Mouse (Mus musculus) hindbrain, postnatal 0 days (tissue): ENCODE results near the gene Hebp1. TPM values are rescaled to one million over a fixed set of nuclear protein-coding genes. Genes with fewer than 3 reads are reported as not detected.

Experiments used
- ATAC-seq: fragments of 200-750 bp; cut with Nextera tagmentation; 2 replicates; pipeline ENCODE4 v1.8.0; 2017; ENCODE audit warnings: mild to moderate bottlenecking, moderate TSS enrichment, moderate library complexity
- DNase-seq: peaks from one replicate; pipeline ENCODE4 v3.0.0-alpha.2; 2015; ENCODE audit warnings: low spot score
- H3K27ac ChIP-seq: fragments of 300-500 bp; sonication (generic); 2 replicates; pipeline ENCODE4 v1.5.1; 2014; ENCODE audit warnings: mild to moderate bottlenecking
- H3K27me3 ChIP-seq: fragments of 300-500 bp; sonication (generic); 2 replicates; pipeline ENCODE4 v1.6.1; 2014; ENCODE audit warnings: low read length, mixed read lengths; ENCODE audit not compliant: insufficient read depth
- H3K36me3 ChIP-seq: fragments of 300-500 bp; sonication (generic); 2 replicates; pipeline ENCODE4 v1.6.1; 2014; ENCODE audit warnings: low read length, mixed read lengths; ENCODE audit not compliant: insufficient read depth
- H3K4me1 ChIP-seq: fragments of 300-500 bp; sonication (generic); 2 replicates; pipeline ENCODE4 v1.6.1; 2014; ENCODE audit warnings: antibody characterized with exemption, low read length, mixed read lengths; ENCODE audit not compliant: insufficient read depth
- H3K4me2 ChIP-seq: fragments of 300-500 bp; sonication (generic); 2 replicates; pipeline ENCODE4 v1.6.1; 2014; ENCODE audit warnings: low read depth, mild to moderate bottlenecking, low read length, moderate library complexity, mixed read lengths
- H3K4me3 ChIP-seq: fragments of 300-500 bp; sonication (generic); 2 replicates; pipeline ENCODE4 v1.5.1; 2014; ENCODE audit warnings: low read length
- H3K9ac ChIP-seq: fragments of 300-500 bp; sonication (generic); replicated peaks from 2 replicates; pipeline ENCODE4 v1.6.1; 2014; ENCODE audit warnings: mild to moderate bottlenecking, low read length, moderate library complexity, mixed read lengths
- H3K9me3 ChIP-seq: fragments of 300-500 bp; sonication (generic); 2 replicates; pipeline ENCODE4 v1.6.1; 2016; ENCODE audit warnings: low read length, mixed read lengths
- CTCF ChIP-seq: IDR thresholded peaks from 2 replicates; pipeline ENCODE4 v1.5.1; 2016; ENCODE audit warnings: antibody characterized with exemption, control low read depth, low read depth
- WGBS: fragments of 180-500 bp; shearing (Covaris S2); extraction: QIAGEN DNeasy Blood & Tissue Kit; methylation state at CpG from one replicate; pipeline ENCODE4 v1.1.7; 2014; 5-methylcytosine and 5-hydroxymethylcytosine counted together
- polyA plus RNA-seq: library from polyadenylated mRNA; unstranded; fragments of >200 nt; fragmentation: Nextera tagmentation; extraction: Ambion mirVana; gene quantifications from 2 replicates; pipeline ENCODE4 v1.2.1, GENCODE M21; 2015
- total RNA-seq: library from RNA; depleted of rRNA; stranded (reverse); fragments of >200 nt; gene quantifications from 2 replicates; pipeline ENCODE4 v1.2.3, GENCODE M21; 2014; rRNA removed

The Hebp1 gene
- total RNA-seq (5.7 and 8.3 TPM in 2 replicates), polyA plus RNA-seq (10.3 and 13.2 TPM in 2 replicates)

DNA sequence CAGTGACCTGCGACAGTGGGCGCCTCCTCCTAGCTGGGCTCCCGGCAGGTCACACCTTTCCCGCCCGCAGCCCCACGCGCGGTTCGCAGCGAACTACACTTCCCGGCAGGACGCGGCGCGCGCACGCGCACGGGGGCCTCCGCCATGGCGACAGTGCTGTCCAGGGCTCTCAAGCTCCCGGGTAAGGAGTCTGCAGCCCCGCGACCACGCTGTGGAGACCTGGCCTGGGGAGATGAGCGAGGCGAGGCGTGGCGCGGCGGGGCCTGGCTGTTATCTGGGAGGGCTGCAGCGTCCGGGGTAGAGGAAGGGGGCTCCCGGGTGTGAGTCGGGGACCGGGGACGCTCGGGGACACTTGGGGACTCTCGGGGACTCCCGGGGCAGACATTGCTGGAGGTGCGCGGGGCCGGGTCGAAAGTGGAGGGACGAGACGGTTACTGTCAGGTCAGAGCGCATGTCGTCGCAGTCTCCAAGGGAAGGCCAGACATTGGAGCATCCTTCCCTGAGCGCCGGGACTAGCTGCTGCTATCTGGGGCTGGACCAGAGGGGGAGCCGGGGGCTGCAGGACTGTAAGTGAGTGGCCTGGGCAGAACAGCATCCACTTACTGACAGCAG lies at the start of gene Hebp1, which contains the start of gene Fam234b:
Gene Hebp1, minus strand, starts transcription at position 102 of the 612 bp plus-strand sequence.
Gene Fam234b, plus strand, starts transcription at position 57 of the 612 bp plus-strand sequence.
- no peaks in the 10 kb centered on the region for H3K9me3 ChIP-seq
- peak within 1 kb of the TSS; percentile 89 for H3K4me2 ChIP-seq
- under 1% methylated on average over 52 of the region's 52 CpGs for WGBS
- peak within 1 kb of the TSS; percentile 88 for H3K27ac ChIP-seq
- ATAC-seq (peak; percentile 92), DNase-seq (peak; percentile 89)
- H3K27me3 ChIP-seq = no peaks in the 10 kb centered on the region
- H3K4me3 ChIP-seq = peak within 1 kb of the TSS; percentile 94
- TF ChIP-seq CTCF = peak; percentile 55
- peaks cover 6% of the 10 kb centered on the region; the same call in 1 of the 2 replicates for H3K4me1 ChIP-seq
- no peaks in the 10 kb centered on the region for H3K36me3 ChIP-seq
- H3K9ac ChIP-seq = peak within 1 kb of the TSS; percentile 92

GRCm38 (mm10) chr6:135245586-135245985 lies 47.8 kb upstream of the Hebp1 start:
- Histone ChIP-seq H3K4me2 (no peak overlapping the region), H3K36me3 (no peaks in the 10 kb centered on the region), H3K9me3 (no peaks in the 10 kb centered on the region), H3K9ac (no peak overlapping the region), H3K4me1 (no peaks in the 10 kb centered on the region), H3K4me3 (no peak overlapping the region), H3K27me3 (no peaks in the 10 kb centered on the region), H3K27ac (no peak overlapping the region)
- DNase-seq (no peak), ATAC-seq (no peak)
- 49% methylated on average over 8 of the region's 8 CpGs for WGBS
- no peak for TF ChIP-seq CTCF

DNA sequence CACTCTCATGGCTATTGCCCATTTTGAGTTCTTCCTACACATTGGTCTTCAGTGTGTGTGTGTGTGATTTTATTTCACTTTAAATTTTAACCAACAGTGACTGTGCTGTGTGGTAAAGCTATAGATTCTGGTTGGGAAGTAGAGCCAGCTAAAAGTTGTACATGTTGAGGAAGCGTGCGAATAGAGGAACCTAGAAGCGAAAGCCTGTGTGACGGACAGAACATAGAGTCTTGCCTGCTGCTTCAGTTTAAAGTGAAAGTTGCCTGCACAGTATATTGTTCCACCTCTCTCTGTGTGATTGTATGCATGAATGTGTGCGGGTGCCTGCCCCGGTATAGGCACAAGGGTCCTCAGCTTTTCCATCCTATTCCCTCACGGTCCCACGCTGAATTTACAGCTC lies 42.5 kb upstream of the Hebp1 start:
- ATAC-seq (no peak), DNase-seq (no peak)
- no peak overlapping the region for H3K27ac ChIP-seq
- no peak for TF ChIP-seq CTCF
- 95% methylated on average over 8 of the region's 8 CpGs for WGBS
- no peaks in the 10 kb centered on the region for H3K4me1 ChIP-seq
- no peak overlapping the region for H3K4me3 ChIP-seq
- H3K4me2 ChIP-seq = no peak overlapping the region
- no peaks in the 10 kb centered on the region for H3K9me3 ChIP-seq
- H3K27me3 ChIP-seq = no peaks in the 10 kb centered on the region
- H3K36me3 ChIP-seq = 0 out of 2 replicates have a peak, but pooled peaks cover 7% of the 10 kb centered on the region
- H3K9ac ChIP-seq = no peak overlapping the region

DNA sequence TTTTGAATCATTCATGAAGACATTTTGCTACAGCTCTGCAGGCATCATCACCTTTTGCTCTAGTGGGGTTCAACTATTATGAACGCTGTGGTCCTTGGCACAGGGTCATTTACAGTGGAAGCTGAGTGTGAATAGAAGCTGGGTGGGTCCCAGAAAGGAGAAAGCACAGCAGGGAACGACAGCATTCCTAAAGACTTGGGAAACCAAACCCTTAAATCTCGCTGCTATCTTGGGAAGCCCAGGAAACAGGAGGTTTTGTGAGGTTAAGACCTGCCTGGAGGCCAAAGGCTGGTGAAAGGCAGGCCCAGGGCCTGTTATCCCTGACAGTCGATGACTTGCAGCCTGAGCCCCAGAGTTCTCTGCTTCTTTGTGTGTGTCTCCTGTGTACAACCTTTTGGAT lies 40.4 kb upstream of the Hebp1 start:
- Histone ChIP-seq H3K4me3 (no peak overlapping the region), H3K4me2 (no peak overlapping the region), H3K27me3 (no peaks in the 10 kb centered on the region), H3K36me3 (peaks cover 13% of the 10 kb centered on the region; the same call in 1 of the 2 replicates), H3K4me1 (no peaks in the 10 kb centered on the region), H3K9ac (no peak overlapping the region), H3K9me3 (no peaks in the 10 kb centered on the region), H3K27ac (no peak overlapping the region)
- whole genome bisulfite sequencing = 48% methylated on average over 4 of the region's 4 CpGs
- TF ChIP-seq CTCF = no peak
- ATAC-seq (no peak), DNase-seq (no peak)

DNA sequence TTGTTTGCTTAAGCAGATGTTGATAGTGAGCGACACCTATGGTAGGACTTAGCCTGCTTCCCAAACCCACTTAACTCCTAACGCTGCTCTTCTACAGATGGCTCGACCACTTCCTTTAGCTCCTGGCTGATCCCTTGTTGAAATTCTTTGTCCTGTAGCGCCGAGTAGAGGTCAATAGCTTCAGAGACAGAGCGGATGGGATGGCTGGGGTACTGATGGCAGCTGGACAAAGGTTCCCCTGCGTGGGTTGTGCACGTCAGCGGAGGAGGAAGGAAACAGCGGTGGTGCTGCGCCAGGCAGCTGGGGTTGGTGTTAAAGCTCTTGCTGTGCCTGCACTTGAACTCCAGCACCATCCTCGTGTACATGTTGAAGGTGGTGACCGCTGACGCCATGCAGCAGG lies 39.5 kb upstream of the Hebp1 start:
- WGBS = 74% methylated on average over 14 of the region's 14 CpGs
- ATAC-seq = no peak
- DNase-seq = no peak
- Histone ChIP-seq H3K4me3 (no peak overlapping the region), H3K36me3 (peaks cover 13% of the 10 kb centered on the region; the same call in 1 of the 2 replicates), H3K4me1 (no peaks in the 10 kb centered on the region), H3K27me3 (no peaks in the 10 kb centered on the region), H3K27ac (no peak overlapping the region), H3K9ac (no peak overlapping the region), H3K9me3 (no peaks in the 10 kb centered on the region), H3K4me2 (no peak overlapping the region)
- TF ChIP-seq CTCF = no peak

GRCm38 (mm10) chr6:135236576-135236975 lies 38.8 kb upstream of the Hebp1 start:
- H3K9ac ChIP-seq = no peak overlapping the region
- H3K27me3 ChIP-seq = no peaks in the 10 kb centered on the region
- no peak overlapping the region for H3K27ac ChIP-seq
- WGBS = 81% methylated on average over 3 of the region's 3 CpGs
- no peaks in the 10 kb centered on the region for H3K9me3 ChIP-seq
- H3K36me3 ChIP-seq = peaks cover 20% of the 10 kb centered on the region; the same call in 1 of the 2 replicates
- H3K4me3 ChIP-seq = no peak overlapping the region
- no peak overlapping the region for H3K4me2 ChIP-seq
- ATAC-seq (no peak), DNase-seq (no peak)
- H3K4me1 ChIP-seq = no peaks in the 10 kb centered on the region
- TF ChIP-seq CTCF = peak; percentile 32

DNA sequence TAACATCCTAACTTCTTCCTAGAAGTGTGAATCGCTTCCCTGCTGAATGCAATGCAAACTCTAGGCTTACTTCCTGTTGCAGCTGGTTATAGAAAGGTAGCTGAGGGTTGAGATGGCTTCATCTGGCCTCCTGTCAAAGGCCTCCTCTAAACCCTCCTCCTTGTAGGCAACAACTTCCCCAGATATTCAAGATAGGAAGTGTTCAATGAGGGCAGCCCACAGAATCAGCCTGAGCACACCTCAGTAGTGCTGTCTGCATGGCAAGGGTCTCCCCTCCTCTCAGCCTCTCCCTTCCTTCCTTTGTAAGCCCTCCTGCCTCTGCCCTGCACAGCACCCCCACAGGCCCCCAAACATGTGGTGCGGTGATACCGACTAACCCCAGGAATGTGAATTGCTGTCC lies 37.9 kb upstream of the Hebp1 start:
- no peak overlapping the region for H3K9ac ChIP-seq
- 93% methylated on average over 3 of the region's 3 CpGs for WGBS

More for the DNA sequence above, 37.9 kb upstream of the Hebp1 start:
- Histone ChIP-seq H3K4me2 (no peak overlapping the region), H3K9me3 (no peaks in the 10 kb centered on the region), H3K27me3 (no peaks in the 10 kb centered on the region), H3K36me3 (peaks cover 21% of the 10 kb centered on the region; the same call in 1 of the 2 replicates), H3K4me3 (no peak overlapping the region), H3K4me1 (no peaks in the 10 kb centered on the region), H3K27ac (no peak overlapping the region)
- ATAC-seq (no peak), DNase-seq (no peak)
- TF ChIP-seq CTCF = no peak
